ENCODE assay signal across 9 mouse cellular contexts in genomic region chr11:108891111-108891870, GRCm38 (mm10). TPM values are rescaled to one million over a fixed set of nuclear protein-coding genes. Genes with fewer than 3 reads are reported as not detected.
DNase-seq lines count a peak whose midpoint lies in the region; ATAC-seq and TF ChIP-seq lines count a peak whose summit lies in the region.
"Had no signal": no experiment of that assay in that cellular context is flagged by ENCODE, and none has a peak within 500 bp of the region (broad histone marks: within the 10 kb centered on the region; RNA-seq: fewer than 3 reads in every experiment).

No protein-coding gene starts in this region.

- H3K27ac ChIP-seq in left cerebral cortex, adult 2 months = peak overlapping the region; percentile 28
- peak overlapping the region; percentile 74 for H3K27ac ChIP-seq in forebrain, embryonic 15.5 days (replicated peaks)
- peak overlapping the region; percentile 89 for H3K27ac ChIP-seq in hindbrain, embryonic 10.5 days
- H3K27ac ChIP-seq in midbrain, postnatal 0 days (ENCODE audit: low read depth, low read length) = peak overlapping the region; percentile 18

- peak in 1 of 2 experiments; percentile 12 for DNase-seq in left cerebral cortex, adult 2 months (ENCODE audit: extremely low spot score in 1 of 2, low spot score in 2 of 2)
- DNase-seq in left cerebral cortex, adult 9 months (ENCODE audit: low spot score in 2 of 2) = no peak
- peak; percentile 83 for DNase-seq in hindbrain, embryonic 10.5 days (ENCODE audit: low spot score)
- DNase-seq in liver = peak; percentile 16
- peak; percentile 64 for DNase-seq in midbrain, postnatal 0 days (ENCODE audit: low spot score)

- H3K27me3 ChIP-seq in forebrain, embryonic 15.5 days = no peaks in the 10 kb centered on the region; the same call in 1 of the 2 replicates
- H3K27me3 ChIP-seq in hindbrain, embryonic 10.5 days (ENCODE audit: insufficient read depth, poor library complexity, severe bottlenecking) = peaks cover 28% of the 10 kb centered on the region
- no peaks in the 10 kb centered on the region for H3K27me3 ChIP-seq in midbrain, postnatal 0 days (ENCODE audit: insufficient read depth, low read length)
- H3K27me3 ChIP-seq: CH12.LX had no signal

- no peak for TF ChIP-seq CTCF in left cerebral cortex, adult 2 months (IDR thresholded peaks at IDR 0.05)
- TF ChIP-seq CTCF in midbrain, postnatal 0 days (IDR thresholded peaks at IDR 0.05) = no peak

- peak; percentile 93 for ATAC-seq in forebrain, embryonic 15.5 days (replicated peaks)
- ATAC-seq in midbrain, postnatal 0 days (ENCODE audit: low FRiP score) = peak; percentile 79
- ATAC-seq in erythroblast, adult 5-6 weeks (replicated peaks; ENCODE audit: low FRiP score, poor library complexity, severe bottlenecking) = no peak
- no peak for ATAC-seq in inflammation-experienced regulatory T-cells, adult 6 months

- peak overlapping the region; percentile 59 for H3K4me2 ChIP-seq in forebrain, embryonic 15.5 days (replicated peaks)
- H3K4me2 ChIP-seq in midbrain, postnatal 0 days (ENCODE audit: low read depth, low read length, poor library complexity, severe bottlenecking) = peak overlapping the region; percentile 50

- H3K4me1 ChIP-seq in forebrain, embryonic 15.5 days = peaks cover 21% of the 10 kb centered on the region
- peaks cover 54% of the 10 kb centered on the region for H3K4me1 ChIP-seq in hindbrain, embryonic 10.5 days (replicated peaks)
- H3K4me1 ChIP-seq in midbrain, postnatal 0 days (ENCODE audit: insufficient read depth, low read length) = peaks cover 10% of the 10 kb centered on the region

- no peaks in the 10 kb centered on the region for H3K36me3 ChIP-seq in forebrain, embryonic 15.5 days
- no peaks in the 10 kb centered on the region for H3K36me3 ChIP-seq in hindbrain, embryonic 10.5 days
- H3K36me3 ChIP-seq in midbrain, postnatal 0 days (ENCODE audit: insufficient read depth, low read length) = no peaks in the 10 kb centered on the region

- WGBS in forebrain, embryonic 15.5 days = 1% methylated on average over 17 of the region's 17 CpGs
- WGBS in hindbrain, embryonic 10.5 days = under 1% methylated on average over 17 of the region's 17 CpGs
- WGBS in midbrain, postnatal 0 days = 4% methylated on average over 17 of the region's 17 CpGs

- H3K9ac ChIP-seq in forebrain, embryonic 15.5 days (replicated peaks) = peak overlapping the region; percentile 31
- H3K9ac ChIP-seq in midbrain, postnatal 0 days (replicated peaks; ENCODE audit: low read length, poor library complexity, severe bottlenecking) = no peak overlapping the region

- no peaks in the 10 kb centered on the region for H3K9me3 ChIP-seq in forebrain, embryonic 15.5 days
- H3K9me3 ChIP-seq in hindbrain, embryonic 10.5 days = no peaks in the 10 kb centered on the region
- H3K9me3 ChIP-seq in midbrain, postnatal 0 days (ENCODE audit: low read length) = no peaks in the 10 kb centered on the region

- H3K4me3 ChIP-seq in left cerebral cortex, adult 2 months = peak overlapping the region; percentile 36
- peak overlapping the region; percentile 37 for H3K4me3 ChIP-seq in forebrain, embryonic 15.5 days
- H3K4me3 ChIP-seq in hindbrain, embryonic 10.5 days = peak overlapping the region; percentile 48
- peak overlapping the region; percentile 19 for H3K4me3 ChIP-seq in midbrain, postnatal 0 days (ENCODE audit: low read depth, low read length)

- intact Hi-C loops in left cerebral cortex, adult 2 months (cut with DNase I) = loop anchor here (2.0 to 5.0 kb wide), 2 partner anchors 30 to 134 kb away; partner anchors contain the start of gene Axin2

RNA-seq across cellular contexts. Expression of gene Axin2, which starts 28.9 kb away (rescaled TPM):
- total RNA-seq in left cerebral cortex, adult 2 months (2021) = 10 to 100 TPM; 34.0 to 38.7 TPM
- 6.6 and 6.7 TPM in 2 replicates for polyA plus RNA-seq in forebrain, embryonic 15.5 days (2015; fragmentation: Nextera tagmentation; extraction: Ambion mirVana)
- polyA plus RNA-seq in hindbrain, embryonic 10.5 days (2016; fragmentation: Nextera tagmentation; extraction: Ambion mirVana) = 18.0 and 19.8 TPM in 2 replicates
- total RNA-seq in midbrain, postnatal 0 days (2014; rRNA removed) = 38.0 and 55.2 TPM in 2 replicates
- 7.5 and 9.7 TPM in 2 replicates for polyA plus RNA-seq in midbrain, postnatal 0 days (2015; fragmentation: Nextera tagmentation; extraction: Ambion mirVana)
- total RNA-seq in erythroblast, adult 5-6 weeks (2015; ENCODE audit: low replicate concordance) = 0.42 TPM in 1 of 2 replicates, not detected in the other
- 0.51 and 0.84 TPM in 2 replicates for total RNA-seq in erythroblast, adult 5-6 weeks (2017; ENCODE audit: low replicate concordance)
- polyA plus RNA-seq in inflammation-experienced regulatory T-cells, adult 6 months (2017; shearing (Covaris generic)) = 10 to 100 TPM in 2 of 3 experiments, 1 to 10 TPM in 1; 6.3 to 11.2 (median 10.5) TPM

Comparison
In these comparisons a context has a peak if more than half of its experiments do, and no peak if none do; other contexts are left out.
1. DNase-seq: peak in hindbrain, embryonic 10.5 days (single experiment), liver (single experiment) and midbrain, postnatal 0 days (single experiment); none in left cerebral cortex, adult 9 months (0 of 2).
2. H3K27ac ChIP-seq: peak in every context shown above with its lines; median percentile 89 in hindbrain, embryonic 10.5 days; 74 in forebrain, embryonic 15.5 days; 28 in left cerebral cortex, adult 2 months; 18 in midbrain, postnatal 0 days.
3. ATAC-seq: peak in forebrain, embryonic 15.5 days (single experiment) and midbrain, postnatal 0 days (single experiment); none in erythroblast, adult 5-6 weeks (single experiment) and inflammation-experienced regulatory T-cells, adult 6 months (single experiment).
4. Peak in every context shown above with its lines, with median percentiles within 50 percentile points of each other: H3K4me3 ChIP-seq.